Mouse (Mus musculus) stomach, embryonic 16.5 days (tissue): Measurements from ENCODE around the gene Sod2. TPM values are rescaled to one million over a fixed set of nuclear protein-coding genes. Genes with fewer than 3 reads are reported as not detected.
"Not testable (repeated sequence)": the region's sequence is repeated elsewhere in the genome, so short reads cannot be mapped to it uniquely, and the experiment has no call there.

Experiments
- ATAC-seq: fragments of 200-750 bp; cut with Nextera tagmentation; 2 replicates; pipeline ENCODE4 v1.8.0; 2017; ENCODE audit warnings: moderate number of reproducible peaks, moderate TSS enrichment; ENCODE audit not compliant: insufficient read depth, low FRiP score
- H3K27ac ChIP-seq: fragments of 300-500 bp; sonication (generic); 2 replicates; pipeline ENCODE4 v1.5.1; 2014; ENCODE audit warnings: low read length
- H3K27me3 ChIP-seq: fragments of 300-500 bp; sonication (generic); 2 replicates; pipeline ENCODE4 v1.6.1; 2014; ENCODE audit warnings: low read length, control low read depth, mixed read lengths; ENCODE audit not compliant: control insufficient read depth, insufficient read depth
- H3K36me3 ChIP-seq: fragments of 300-500 bp; sonication (generic); 2 replicates; pipeline ENCODE4 v1.6.1; 2014; ENCODE audit warnings: low read length; ENCODE audit not compliant: control insufficient read depth, insufficient read depth
- H3K4me1 ChIP-seq: fragments of 300-500 bp; sonication (generic); 2 replicates; pipeline ENCODE4 v1.6.1; 2014; ENCODE audit warnings: low read length, control low read depth, mixed read lengths; ENCODE audit not compliant: control insufficient read depth, insufficient read depth
- H3K4me2 ChIP-seq: fragments of 300-500 bp; sonication (generic); 2 replicates; pipeline ENCODE4 v1.6.1; 2014; ENCODE audit warnings: low read depth, low read length, mixed read lengths
- H3K4me3 ChIP-seq: fragments of 300-500 bp; sonication (generic); replicated peaks from 2 replicates; pipeline ENCODE4 v1.5.1; 2014; ENCODE audit warnings: mild to moderate bottlenecking, low read length
- H3K9ac ChIP-seq: fragments of 300-500 bp; sonication (generic); 2 replicates; pipeline ENCODE4 v1.6.1; 2014; ENCODE audit warnings: low read length
- H3K9me3 ChIP-seq: fragments of 300-500 bp; sonication (generic); replicated peaks from 2 replicates; pipeline ENCODE4 v1.6.1; 2016; ENCODE audit warnings: low read length, control low read depth; ENCODE audit not compliant: control insufficient read depth
- WGBS: fragments of 180-500 bp; shearing (Covaris S2); extraction: QIAGEN DNeasy Blood & Tissue Kit; methylation state at CpG from one replicate; pipeline ENCODE4 v1.1.7; 2014; 5-methylcytosine and 5-hydroxymethylcytosine counted together
- polyA plus RNA-seq: library from polyadenylated mRNA; unstranded; fragments of >200 nt; fragmentation: Nextera tagmentation; extraction: Ambion mirVana; gene quantifications from 2 replicates; pipeline ENCODE4 v1.2.1, GENCODE M21; 2015

The Sod2 gene
- polyA plus RNA-seq, result 125 and 130 TPM in 2 replicates

- ATAC-seq, H3K36me3 ChIP-seq, H3K27me3 ChIP-seq, H3K9me3 ChIP-seq: not testable (repeated sequence)
- 93% methylated on average over 2 of the region's 2 CpGs for WGBS
- Histone ChIP-seq H3K9ac (peak within 1 kb of the TSS; percentile 70), H3K27ac (peak within 1 kb of the TSS; percentile 59), H3K4me3 (peak within 1 kb of the TSS; percentile 82), H3K4me1 (peaks cover 13% of the 10 kb centered on the region), H3K4me2 (peak within 1 kb of the TSS; percentile 86)
Measured at GRCm38 (mm10) chr17:13006546-13006945, at the start of gene Sod2. Sod2 (plus strand) TSS chr17:13006846.

DNA sequence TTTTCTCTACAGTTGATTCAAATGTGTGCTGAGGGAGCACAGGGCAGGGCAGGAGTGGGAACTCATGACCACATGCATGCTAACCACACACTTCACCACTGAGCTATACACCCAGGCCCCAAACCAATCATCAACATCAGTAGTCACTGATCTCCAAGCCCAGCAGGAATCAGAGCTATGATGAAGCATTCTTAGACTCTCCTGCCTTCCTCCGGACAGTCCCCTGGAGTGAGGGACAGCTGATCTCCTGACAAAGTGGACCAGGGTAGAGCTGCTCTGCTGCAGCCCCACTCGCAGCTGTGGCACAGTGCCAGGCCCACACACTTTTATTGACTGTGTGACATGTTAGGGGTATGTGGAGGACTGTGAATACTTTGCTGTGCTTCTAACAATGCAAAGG lies 47.3 kb upstream of the Sod2 start:
- not testable (repeated sequence) for H3K27ac ChIP-seq, H3K4me1 ChIP-seq, H3K9me3 ChIP-seq, H3K36me3 ChIP-seq, H3K27me3 ChIP-seq, H3K9ac ChIP-seq, ATAC-seq
- WGBS, result 33% methylated on average over 1 of the region's 2 CpGs
- 0 out of 2 replicates have a peak overlapping the region, but pooled peaks have one; percentile 24 for H3K4me2 ChIP-seq
- 0 out of 2 replicates have a peak overlapping the region, but pooled peaks have one; percentile 14 for H3K4me3 ChIP-seq

- Histone ChIP-seq H3K36me3 (peaks cover 3% of the 10 kb centered on the region; the same call in 1 of the 2 replicates), H3K4me3 (peak within 1 kb of the TSS; percentile 77), H3K27me3 (no peaks in the 10 kb centered on the region), H3K4me1 (peaks cover 5% of the 10 kb centered on the region), H3K27ac (peak within 1 kb of the TSS; percentile 88), H3K4me2 (peak within 1 kb of the TSS; percentile 94), H3K9ac (peak within 1 kb of the TSS; percentile 79), H3K9me3 (no peaks in the 10 kb centered on the region)
- under 1% methylated on average over 42 of the region's 42 CpGs for WGBS
- ATAC-seq, result peak; percentile 99
Measured at GRCm38 (mm10) chr17:12960331-12960873, 46.2 kb upstream of the Sod2 start, which contains the start of gene Acat2. Acat2 (minus strand) TSS chr17:12960747.

- 0 out of 2 replicates have a peak, but pooled peaks cover 6% of the 10 kb centered on the region for H3K36me3 ChIP-seq
- H3K9ac ChIP-seq, result no peak overlapping the region
- no peaks in the 10 kb centered on the region for H3K27me3 ChIP-seq
- H3K4me2 ChIP-seq, result no peak overlapping the region
- H3K4me3 ChIP-seq, result no peak overlapping the region
- H3K9me3 ChIP-seq, result no peaks in the 10 kb centered on the region
- no peak overlapping the region for H3K27ac ChIP-seq
- H3K4me1 ChIP-seq, result peaks cover 5% of the 10 kb centered on the region
- ATAC-seq, result no peak
- 67% methylated on average over 3 of the region's 3 CpGs for WGBS
Measured at GRCm38 (mm10) chr17:12963476-12963875, 43.2 kb upstream of the Sod2 start.

GRCm38 (mm10) chr17:12967173-12967572 lies 39.5 kb upstream of the Sod2 start:
- WGBS, result 91% methylated on average over 2 of the region's 2 CpGs
- ATAC-seq, result no peak

DNA sequence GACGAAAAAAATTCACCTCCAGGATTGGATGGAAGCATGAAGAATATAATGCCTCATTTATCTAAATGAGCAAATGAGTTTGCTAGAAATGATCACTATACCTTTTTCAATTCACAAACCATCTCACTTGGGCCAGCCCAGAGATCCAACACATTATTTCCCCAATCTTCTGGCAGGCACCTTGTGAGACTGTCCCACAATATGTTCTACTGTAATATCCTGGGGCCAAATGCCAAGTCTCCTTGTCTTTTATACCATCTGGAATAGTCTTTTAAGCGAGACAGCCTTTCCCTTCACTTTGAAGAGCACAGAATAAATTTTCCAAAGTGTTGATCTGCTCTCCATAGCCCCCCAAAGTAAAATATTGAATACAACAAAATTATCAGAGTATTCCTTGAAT lies 32.8 kb upstream of the Sod2 start:
- Histone ChIP-seq H3K27me3 (no peaks in the 10 kb centered on the region), H3K9me3 (no peaks in the 10 kb centered on the region), H3K4me2 (no peak overlapping the region), H3K4me3 (no peak overlapping the region), H3K36me3 (peaks cover 6% of the 10 kb centered on the region; the same call in 1 of the 2 replicates), H3K4me1 (no peaks in the 10 kb centered on the region), H3K9ac (no peak overlapping the region), H3K27ac (no peak overlapping the region)
- WGBS, result 87% methylated on average over 2 of the region's 2 CpGs
- no peak for ATAC-seq

More at GRCm38 (mm10) chr17:12967173-12967572, 39.5 kb upstream of the Sod2 start:
- Histone ChIP-seq H3K4me1 (no peaks in the 10 kb centered on the region), H3K27me3 (no peaks in the 10 kb centered on the region), H3K27ac (no peak overlapping the region), H3K4me2 (no peak overlapping the region), H3K36me3 (peaks cover 7% of the 10 kb centered on the region; the same call in 1 of the 2 replicates), H3K9ac (no peak overlapping the region), H3K4me3 (no peak overlapping the region), H3K9me3 (no peaks in the 10 kb centered on the region)

DNA sequence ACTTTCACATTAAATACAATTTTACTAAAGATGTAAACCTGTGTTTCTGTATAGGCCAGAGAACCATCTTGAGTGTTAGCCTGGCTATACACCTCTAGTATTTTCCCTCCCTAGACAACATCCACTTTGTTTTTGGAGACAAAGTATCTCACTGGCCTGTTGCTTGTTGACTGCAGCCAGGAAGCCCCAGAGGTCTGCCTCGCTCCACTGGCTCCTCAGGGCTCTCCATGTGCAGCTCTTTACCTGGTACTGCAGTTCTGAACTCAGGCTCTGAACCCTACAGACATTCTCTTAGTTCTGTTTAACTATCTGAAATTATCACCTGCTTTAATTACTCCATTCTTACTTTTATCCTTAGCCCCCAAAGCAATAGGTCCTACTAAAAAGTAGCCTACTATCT lies 28.1 kb upstream of the Sod2 start:
- Histone ChIP-seq H3K4me1 (no peaks in the 10 kb centered on the region), H3K9ac (no peak overlapping the region), H3K36me3 (peaks cover 12% of the 10 kb centered on the region), H3K9me3 (no peaks in the 10 kb centered on the region), H3K4me2 (no peak overlapping the region), H3K27me3 (no peaks in the 10 kb centered on the region), H3K27ac (no peak overlapping the region), H3K4me3 (no peak overlapping the region)
- 100% methylated on average over 1 of the region's 1 CpGs for WGBS
- ATAC-seq, result no peak

DNA sequence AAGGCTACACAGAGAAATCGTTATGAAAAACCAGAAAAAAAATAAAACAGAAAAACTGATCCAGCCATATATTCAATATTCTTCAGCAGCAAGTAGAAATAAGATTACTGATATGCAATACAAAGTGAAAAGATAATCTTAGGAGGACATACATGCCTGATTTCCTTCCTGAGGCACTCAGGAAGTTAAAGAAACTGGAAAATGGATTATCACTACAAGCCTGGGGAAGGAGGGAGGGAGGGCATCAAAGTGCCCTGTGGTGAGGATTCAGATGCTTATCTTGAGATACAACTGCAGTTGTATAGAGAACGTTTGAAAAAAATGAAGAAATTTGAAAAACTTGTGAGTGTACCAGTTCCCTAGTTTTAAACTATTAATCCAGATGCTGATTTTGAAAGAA lies 22.7 kb upstream of the Sod2 start:
- WGBS, result 77% methylated on average over 2 of the region's 2 CpGs
- Histone ChIP-seq H3K9me3 (no peaks in the 10 kb centered on the region), H3K4me2 (no peak overlapping the region), H3K36me3 (peaks cover 9% of the 10 kb centered on the region), H3K9ac (no peak overlapping the region), H3K27me3 (no peaks in the 10 kb centered on the region), H3K4me1 (peaks cover 3% of the 10 kb centered on the region; the same call in 1 of the 2 replicates), H3K27ac (no peak overlapping the region), H3K4me3 (no peak overlapping the region)
- no peak for ATAC-seq

DNA sequence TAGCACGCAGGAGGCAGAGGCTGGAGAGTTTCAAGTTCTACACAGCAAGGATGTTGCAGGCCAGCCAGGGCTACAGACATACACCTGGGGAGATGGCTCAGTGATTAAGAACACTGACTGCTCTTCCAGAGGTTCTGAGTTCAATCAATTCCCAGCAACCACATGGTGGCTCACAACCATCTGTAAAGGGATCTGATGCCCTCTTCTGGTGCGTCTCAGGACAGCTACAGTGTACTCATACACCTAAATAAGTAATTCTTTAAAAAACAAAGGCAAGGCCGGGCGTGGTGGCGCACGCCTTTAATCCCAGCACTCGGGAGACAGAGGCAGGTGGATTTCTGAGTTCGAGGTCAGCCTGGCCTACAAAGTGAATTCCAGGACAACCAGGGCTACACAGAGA lies 18.6 kb upstream of the Sod2 start:
- ATAC-seq, H3K36me3 ChIP-seq, H3K4me2 ChIP-seq, H3K27me3 ChIP-seq, H3K9me3 ChIP-seq, H3K9ac ChIP-seq, H3K27ac ChIP-seq, H3K4me3 ChIP-seq: not testable (repeated sequence)
- 92% methylated on average over 8 of the region's 8 CpGs for WGBS
- H3K4me1 ChIP-seq, result peaks cover 11% of the 10 kb centered on the region
